Mouse (Mus musculus) spleen, adult 2 months (tissue): ENCODE data around the gene S100a1.

ENCODE experiments used
- CTCF ChIP-seq: fragments of 200-500 bp; IDR thresholded peaks from 2 replicates; pipeline ENCODE4 v1.5.1; 2011; ENCODE audit warnings: mild to moderate bottlenecking, inconsistent platforms; ENCODE audit not compliant: insufficient read depth, insufficient read length, insufficient replicate concordance; ENCODE audit errors: extremely low read depth
- POLR2A ChIP-seq: fragments of 200-500 bp; IDR thresholded peaks from 2 replicates; pipeline ENCODE4 v1.6.1; 2011; ENCODE audit warnings: low read depth, low read length, inconsistent platforms

DNA sequence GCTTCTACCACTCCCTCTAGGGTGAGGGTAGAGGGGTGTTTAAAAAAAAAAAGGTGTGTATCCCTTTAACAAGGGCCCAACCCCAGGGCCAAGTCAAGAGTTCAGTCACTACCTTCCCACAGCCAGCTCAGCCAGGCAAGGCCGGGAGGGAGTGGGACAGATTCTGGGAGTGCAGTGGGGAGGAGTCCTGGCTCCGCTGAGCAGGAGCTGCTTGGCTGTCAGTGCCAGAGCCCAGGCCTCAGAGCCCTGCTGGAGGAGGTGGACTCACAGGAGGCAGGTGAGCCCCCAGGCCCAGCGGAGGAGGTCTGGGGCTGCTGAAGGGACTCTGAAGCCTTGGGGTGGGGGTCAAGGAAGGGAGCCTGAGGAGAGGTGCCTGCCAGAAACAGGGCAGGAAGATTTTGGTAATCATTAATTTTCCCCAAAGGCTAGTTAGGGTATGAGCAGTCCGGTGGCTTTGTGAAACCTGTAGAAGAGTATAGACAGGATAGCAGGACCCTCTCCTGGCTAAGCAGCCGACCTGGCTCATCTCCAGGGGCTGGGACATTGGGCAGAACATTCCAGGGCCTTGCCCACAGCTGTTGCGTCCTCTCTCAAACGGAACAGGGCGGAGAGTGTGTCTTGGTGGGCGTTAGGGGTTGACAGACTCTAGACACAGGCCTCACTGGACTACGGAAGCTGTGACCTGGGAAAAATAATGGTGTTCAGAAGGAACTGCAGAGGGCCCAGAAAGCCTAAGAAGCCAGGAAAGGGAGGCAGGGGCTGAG lies 23.1 kb upstream of the S100a1 start, which contains the start of gene S100a16:
- no peak for TF ChIP-seq CTCF
- no peak for TF ChIP-seq POLR2A
